Mouse (Mus musculus) granulocyte monocyte progenitor cell, adult 5-6 weeks (primary cell): Measurements from ENCODE around the gene Spred2. TPM values are rescaled to one million over a fixed set of nuclear protein-coding genes. Genes with fewer than 3 reads are reported as not detected.

Experiments
- ATAC-seq: replicated peaks from 2 replicates; pipeline ENCODE4 v1.8.0; 2016; ENCODE audit warnings: mild to moderate bottlenecking, moderate TSS enrichment, inconsistent platforms; ENCODE audit not compliant: poor library complexity, severe bottlenecking
- total RNA-seq, 2 experiments: library from RNA; stranded (forward) in 1 of 2; stranded (reverse) in 1 of 2; fragments of 200-712, 200-1000 nt in 1 of 2; fragments of >200 nt in 1 of 2; fragmentation: Nextera tagmentation in 1 of 2; gene quantifications; 2 replicates each; pipeline ENCODE4 v1.2.3; 2014 to 2017

The Spred2 gene
- total RNA-seq, 2 experiments from 2014 or later: 6.8 to 19.4 TPM

DNA sequence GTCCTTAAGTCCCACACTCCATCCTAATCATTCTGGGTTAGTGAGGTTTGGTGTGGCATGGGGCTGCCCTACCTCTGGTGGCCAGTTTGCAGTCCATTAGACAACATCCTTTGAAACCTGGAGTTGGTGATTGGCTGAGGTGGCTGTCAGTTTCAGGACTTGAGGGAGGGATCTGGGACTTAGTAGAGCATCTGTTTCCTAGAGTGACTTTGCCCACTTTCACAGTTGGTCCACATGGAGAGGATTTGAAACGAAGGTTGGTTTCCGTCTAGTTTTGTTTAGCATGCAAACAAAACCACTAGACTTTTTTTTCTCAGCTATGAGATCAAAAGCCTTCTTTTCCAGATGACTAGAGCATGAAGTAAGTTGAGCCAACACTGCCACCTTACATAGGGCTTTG is 53.5 kb downstream of the Spred2 start:
- ATAC-seq: no peak

DNA sequence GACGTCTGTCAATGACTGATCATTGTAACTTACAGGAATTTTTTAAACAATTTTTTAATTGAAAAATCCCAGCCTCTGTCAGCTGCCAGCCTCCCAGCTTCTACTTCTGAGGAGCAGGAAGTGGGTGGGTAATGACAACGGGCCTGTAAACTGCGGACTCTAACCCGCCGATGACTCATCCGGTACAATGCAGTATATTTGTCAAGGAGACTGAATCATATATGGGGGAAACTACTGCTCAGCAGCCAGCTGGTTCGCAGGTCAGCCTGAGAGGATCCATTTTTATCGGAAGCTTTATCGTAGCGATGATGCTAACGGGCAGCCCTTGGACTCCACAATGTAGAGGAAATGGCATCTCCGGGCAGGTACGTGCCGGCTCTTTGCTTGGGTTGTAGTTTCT is 55.2 kb downstream of the Spred2 start:
- peak; percentile 92 for ATAC-seq

DNA sequence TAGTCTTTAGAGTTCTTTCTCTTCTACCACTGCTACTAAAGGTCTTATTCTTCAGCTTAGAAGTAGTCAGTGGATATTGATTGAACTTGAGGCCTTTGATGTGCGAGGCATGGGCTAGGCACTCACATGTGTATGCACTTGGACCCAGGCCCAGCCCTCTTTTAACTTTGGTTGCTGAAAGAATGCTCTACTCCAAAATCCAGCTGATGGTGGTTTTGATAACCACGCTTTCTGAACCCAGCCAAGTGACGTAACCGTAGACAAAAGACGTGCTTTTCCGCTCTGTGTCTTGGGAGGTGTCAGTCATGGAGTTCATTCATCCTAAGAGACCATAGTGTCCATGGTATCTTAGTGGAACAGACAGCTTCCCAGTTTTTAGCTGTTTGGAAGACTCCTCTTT is 57.9 kb downstream of the Spred2 start:
- no peak for ATAC-seq

DNA sequence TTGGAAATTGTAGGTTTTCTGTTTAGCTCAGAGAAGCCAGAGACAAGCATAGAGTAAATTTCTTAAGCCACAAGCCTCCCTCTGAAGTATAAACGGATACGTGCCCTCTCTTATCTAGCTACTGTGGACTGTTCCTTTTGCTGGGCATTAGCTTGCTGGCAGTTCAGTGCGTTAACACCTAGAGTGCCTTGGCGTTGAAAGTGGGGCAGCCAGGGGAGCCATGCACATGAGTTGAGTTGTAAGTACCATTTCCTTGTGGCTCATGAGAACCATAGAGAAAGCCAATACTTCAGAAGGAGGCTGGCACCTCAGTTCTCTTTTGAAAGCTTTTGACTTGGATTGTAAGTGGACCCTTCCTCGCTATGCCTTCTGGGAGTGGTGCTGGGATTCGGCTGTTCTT is 58.6 kb downstream of the Spred2 start:
- no peak for ATAC-seq

DNA sequence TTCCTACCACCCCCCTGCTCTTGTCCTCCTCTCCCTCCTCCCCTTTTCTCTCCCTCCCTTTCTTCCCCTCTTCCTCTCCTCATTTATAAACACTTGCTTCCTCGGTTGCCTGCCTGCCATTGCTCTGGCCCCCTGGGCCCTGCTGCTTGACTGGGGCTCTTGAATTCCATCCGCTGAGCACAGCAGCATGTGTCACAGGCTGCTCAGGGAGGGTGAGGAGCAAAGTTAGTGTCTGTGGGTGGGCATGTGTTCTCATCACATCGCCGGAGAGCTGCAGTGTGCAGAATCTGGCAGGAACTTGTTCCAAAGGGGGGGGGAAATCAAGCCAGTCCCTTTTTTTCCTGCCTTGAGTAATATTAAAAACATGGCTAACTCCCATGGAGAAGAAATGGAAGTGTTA is 59.1 kb downstream of the Spred2 start:
- no peak for ATAC-seq

DNA sequence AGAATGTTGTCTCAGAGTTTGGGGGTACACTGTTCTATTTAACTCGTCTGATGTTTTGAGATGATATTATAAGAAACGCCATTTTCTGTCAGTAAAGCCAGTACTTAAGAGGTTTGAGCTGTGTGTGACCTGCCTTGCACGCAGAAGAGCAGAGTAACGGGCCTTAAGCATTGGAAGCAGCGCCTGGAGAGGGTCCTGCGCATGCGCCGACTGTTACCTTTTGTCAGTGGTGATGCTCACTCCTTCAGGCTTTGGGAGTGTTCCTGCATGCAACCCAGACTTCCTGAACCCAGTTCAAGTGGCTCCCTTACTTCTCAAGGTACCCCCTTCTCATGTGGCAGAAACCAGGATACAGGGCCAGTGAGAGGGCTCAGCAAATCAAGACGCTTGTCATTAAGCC is 59.9 kb downstream of the Spred2 start:
- no peak for ATAC-seq

DNA sequence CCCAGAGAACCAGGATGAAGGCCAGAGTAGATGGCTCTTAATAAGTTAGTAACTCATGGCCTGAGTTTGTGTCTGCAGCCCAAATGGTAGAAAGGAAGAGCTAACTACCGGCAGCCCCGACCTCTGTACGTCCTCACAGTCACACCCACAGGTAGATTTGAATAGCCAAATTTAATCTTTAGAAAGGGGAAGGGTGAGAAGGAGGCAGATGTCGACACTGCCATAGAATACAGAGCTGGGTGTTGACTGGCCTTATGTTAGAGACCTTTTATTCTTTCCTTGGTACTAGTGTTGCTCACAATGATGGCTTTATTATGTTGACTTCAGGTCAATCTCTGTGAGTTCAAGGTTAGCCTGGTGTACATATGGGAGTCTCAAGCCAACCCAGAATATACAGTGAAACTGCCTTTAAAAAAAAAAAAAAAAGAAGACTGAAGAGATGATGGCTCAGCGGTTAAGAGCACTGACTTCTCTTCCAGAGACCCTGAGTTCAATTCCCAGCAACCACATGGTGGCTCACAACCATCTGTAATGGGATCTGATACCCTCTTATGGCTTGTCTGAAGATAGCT is 61.2 kb downstream of the Spred2 start:
- ATAC-seq: 0 out of 2 replicates have a peak, but pooled peaks have one; percentile 2

DNA sequence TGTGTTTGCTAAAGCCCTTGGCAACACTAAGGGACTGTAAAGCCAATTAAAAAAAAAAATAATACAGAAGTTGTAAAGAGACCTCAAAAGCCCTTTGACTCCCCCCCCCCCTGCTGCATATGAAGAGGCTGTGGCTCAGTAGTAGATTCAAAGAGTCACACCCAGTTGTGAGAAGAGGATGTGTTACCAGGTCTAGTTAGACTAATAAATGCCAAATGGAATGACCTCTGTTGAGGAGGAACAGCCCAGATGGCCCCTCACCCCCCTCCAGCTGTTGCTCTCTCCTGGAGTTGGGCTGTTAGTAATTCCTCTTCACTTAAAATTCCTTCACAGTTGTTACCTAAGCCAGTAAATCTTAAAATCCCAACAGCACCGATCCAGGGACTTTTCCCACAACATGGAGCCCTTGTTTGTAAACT is 62.3 kb downstream of the Spred2 start:
- peak; percentile 22; the same call in 1 of the 2 replicates for ATAC-seq

DNA sequence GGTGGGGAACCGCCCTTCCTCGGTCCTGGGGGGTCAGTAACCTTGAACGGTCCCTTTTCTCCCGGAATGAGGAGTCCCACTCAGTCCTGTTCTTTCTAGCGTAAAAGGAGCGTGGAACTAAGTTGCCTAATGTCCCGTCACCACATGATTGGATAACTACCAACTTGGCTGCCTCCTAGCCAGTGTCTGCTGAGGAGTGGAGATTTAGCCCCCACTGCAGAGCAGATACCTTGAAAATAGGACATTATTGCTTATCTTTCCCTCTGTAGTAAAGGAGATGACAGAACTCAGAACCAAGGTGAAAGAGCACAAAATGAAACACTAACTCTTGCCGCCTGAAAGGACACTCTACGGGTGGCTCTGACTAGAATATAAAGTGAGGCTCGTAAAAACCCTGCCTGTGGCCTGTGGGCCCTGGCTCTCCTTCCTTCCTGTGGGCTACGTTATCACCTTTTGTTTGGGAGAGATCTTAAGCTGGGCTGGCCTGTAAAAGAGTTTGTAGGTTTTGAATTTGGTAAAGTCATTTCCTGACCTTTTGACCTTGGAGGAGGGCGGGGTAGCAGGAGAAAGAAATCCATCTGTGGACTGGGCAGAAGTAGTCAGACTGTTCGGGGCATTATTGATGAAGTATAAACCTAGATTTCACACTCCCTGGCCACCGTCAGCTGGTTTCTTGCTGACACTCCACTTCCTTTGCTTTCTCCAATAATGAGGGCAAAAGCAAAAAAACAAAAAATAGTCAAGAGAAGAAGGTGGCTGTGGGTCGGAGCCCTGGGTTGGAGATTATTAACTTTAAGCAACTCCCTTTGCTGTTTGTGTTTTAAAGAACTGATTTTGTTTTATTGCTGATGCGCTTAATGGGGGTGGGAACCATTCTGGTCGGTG is 62.9 kb downstream of the Spred2 start:
- ATAC-seq: peak; percentile 51

DNA sequence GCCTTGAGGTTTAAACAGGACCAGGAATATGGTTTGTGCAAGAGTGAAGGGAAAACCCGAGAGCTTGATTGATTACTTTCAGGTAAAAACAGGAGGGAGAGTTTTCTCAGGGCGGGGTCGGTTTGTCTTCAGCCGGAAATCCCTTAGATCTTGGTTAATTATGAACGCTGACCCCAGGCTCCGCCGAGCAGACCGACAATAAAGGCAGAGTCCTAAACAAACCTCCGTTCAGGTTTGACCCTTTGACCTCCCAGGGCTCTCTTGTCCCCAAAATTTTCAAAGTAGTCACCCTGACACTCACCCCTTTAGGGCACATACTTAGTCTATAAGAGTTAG is 63.5 kb downstream of the Spred2 start:
- ATAC-seq: no peak

DNA sequence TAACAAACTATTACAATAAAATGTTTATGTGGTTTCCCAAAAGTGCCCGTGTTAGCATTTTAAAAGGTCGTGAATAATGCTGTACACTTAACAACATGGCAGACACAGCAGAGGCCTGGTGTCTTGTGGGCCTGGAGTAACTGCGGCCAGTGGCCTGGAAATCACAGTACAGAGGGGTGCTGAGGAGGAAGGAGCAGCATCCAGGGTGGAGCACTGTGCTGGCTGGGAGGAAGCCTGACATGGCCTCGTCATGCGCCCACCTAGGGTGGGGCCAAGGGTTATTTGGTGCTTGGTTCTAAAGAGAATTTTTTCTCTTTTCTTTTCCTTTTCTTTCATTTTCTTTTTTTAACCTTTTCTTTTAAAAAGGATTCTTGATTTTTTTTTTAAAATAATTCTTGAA is 64.0 kb downstream of the Spred2 start:
- ATAC-seq: no peak

DNA sequence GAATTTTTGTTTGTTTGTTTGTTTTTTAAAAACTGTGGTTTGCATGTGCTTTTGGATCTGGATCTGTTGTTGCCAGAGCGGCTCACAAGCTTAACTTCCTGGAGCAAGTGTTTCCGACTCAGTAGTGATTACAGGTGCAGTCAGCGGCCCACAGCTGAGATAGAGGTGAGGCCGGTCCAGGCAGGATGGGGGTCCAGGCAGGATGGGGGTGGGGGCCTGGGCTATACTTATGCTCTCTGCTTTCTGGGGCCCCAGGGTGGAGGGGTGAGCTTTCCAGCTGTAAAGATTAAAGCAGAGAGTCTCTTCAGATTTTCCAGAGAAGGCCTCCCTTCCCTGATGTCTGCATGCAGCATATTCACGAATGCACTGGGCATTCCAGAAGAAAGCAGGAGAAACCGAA is 64.5 kb downstream of the Spred2 start:
- no peak for ATAC-seq

DNA sequence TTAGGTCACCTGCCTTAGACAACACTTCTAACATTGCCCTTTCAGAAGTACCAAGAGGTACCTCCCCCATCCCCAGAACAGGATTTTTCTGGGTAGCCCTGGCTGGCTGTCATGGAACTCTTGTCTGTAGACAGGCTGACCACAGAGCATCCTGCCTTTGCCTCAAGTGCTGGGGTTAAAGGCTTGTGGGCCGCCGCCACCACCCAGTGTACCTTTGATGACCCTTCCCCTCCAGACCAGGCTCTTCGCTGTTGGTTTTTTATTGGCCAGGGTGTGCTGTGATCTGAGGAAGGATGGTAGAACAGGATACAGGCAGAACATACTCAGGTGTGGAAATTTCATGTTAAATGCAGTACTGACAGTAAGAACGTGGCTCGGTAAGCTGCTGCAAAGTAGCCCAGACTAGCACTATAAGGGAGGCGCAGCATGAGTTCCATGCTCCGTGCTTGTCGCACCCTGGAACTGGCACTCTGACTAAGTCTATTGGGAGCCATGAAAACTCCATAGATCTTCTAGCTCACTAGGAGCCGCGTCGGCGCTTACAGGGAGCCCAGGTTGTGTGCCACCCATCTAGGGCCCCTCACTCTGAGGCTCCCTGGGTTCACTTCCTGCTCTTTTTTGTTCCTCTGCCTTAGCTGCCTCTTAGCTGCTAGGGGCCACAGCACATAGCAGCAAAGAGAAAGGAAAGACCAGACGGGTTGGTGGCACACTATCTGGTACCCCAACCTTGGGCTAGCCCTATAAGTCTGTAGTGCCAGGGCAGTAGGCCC is 65.2 kb downstream of the Spred2 start:
- ATAC-seq: no peak

DNA sequence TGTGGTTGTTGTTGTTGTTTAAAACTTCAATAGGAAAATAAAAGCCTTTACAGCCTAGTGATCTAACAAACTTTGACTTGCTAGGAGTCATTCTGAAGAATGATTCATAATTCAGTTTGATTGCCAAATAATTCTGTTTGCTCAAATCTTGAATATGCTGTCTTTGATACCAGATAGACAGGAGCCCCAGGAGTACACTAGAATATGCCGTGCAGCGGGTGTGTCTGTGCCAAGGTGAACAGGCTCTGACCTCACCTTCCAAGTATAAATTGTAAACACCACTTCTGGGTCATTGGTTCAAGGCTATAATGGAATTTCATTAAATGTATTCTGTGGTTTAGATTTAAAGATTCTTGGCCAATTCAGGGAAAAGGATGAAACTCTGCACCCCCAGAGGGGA is 66.6 kb downstream of the Spred2 start:
- ATAC-seq: no peak

DNA sequence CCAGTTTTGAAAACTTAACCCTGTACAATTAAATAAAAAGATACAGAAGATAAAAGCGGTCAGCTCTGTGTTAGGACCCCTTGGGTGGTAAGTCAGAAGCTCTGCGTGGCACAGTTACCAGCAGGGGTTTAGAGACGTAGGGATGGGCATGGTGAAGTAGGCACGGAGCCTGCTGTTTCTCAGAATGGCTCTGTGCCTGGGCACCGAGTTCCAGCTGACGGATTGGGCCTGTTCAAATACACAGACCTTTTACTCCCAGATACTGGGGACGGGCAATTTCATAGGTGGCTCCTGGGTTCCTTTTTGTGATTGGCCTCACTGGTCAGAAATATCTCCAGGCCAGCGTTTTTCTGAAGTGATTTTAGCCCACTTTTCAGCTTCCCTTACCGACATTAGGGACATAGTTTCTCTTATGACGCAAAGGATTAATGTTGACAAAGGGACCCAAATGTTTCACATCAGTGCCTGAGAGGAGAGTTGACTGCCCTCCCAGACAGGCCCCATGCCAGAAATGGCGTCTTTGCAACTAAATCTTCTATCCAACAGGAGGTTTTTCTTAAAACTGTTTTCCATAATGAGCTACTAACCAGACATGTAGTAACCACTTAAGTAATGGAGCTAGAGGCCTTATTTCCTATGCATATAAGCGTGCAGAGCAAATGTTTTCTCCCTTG is 67.3 kb downstream of the Spred2 start:
- ATAC-seq: no peak

DNA sequence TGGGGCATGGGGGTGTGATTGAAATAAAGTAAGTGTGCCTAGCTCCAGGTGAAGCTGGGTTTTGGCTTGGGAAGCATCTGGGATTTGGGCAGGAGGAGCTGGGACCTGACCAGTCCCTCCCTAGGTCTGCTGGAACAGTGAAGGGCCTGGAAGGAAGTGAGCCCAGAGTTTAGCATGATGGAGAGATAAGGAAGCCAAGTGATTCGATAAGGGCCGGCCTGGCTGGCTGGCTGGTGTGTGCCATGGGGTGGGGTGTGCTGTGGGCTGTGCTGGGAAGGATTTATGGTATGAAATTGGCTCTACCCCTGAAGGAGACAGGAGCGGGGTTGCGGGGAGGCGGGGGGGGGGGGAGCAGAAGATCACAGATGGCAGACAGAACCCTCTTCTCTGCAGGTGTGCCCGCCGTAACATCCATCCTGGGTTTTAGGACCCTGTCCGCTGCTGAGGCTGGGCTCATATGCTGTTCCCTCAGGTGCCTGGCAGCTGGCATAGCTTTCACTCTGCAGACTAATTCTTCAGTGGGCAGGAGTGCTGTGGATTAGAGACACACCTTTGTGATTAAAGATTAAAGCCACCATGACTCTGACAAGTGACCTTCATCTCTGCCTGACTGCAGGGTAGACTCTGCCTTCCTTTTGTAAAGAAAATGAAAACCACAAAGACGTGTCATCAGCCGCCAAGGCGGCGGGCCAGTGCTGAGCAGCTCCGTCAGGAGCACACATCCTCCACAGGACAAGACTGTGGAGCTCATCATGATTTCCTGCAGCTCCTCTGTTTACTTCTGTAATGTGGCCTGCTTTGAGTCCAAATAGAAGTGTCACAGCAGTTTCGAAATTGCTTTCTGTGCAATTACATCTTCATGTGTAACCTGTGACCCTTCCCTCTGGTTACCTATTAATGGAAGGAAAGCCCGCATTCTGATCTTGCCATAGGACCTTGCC is 68.4 kb downstream of the Spred2 start:
- peak; percentile 71 for ATAC-seq

DNA sequence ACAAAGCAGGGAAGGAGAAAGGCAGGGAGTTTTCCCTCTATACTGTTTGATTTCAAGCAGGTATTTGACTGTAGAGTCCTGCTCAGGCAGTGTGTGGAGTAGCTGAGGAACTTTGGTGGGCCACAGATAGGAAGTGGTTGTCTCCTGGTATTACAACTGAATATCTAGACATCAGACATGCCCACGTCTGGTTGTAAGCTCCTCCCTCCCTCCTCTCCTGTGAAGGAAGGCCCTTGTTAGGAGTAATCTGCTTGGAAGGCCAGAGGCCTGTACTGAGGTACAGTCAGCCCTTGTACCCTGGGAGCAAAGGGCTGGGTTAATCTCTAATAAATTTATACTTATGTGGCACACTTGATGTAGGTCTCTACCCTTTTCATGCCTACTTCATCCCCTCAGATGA is 69.6 kb downstream of the Spred2 start:
- ATAC-seq: peak; percentile 55

DNA sequence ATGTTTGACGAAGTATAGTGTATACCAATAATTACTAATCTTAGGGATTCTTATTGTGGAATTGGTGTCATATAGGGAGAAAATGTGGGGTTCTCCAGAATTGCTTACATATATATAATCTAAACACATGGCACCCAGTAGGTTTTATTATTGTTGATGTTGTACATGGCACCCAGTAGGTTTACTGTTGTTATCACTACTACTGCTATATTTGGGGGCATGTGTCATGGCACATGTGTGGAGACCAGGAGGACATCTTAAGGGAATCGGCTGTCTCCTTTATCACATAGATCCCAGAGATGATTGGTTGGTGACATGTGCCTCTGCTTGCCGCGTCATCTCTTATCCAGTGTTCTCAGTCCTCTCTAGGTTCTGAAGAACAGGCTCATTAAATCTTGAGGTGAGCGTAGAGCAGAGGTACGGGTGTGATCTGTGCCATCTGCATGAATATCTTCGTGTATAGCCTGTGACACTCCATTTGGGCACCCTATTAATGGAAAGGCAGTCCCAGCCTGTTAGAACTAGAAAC is 70.2 kb downstream of the Spred2 start:
- no peak for ATAC-seq

DNA sequence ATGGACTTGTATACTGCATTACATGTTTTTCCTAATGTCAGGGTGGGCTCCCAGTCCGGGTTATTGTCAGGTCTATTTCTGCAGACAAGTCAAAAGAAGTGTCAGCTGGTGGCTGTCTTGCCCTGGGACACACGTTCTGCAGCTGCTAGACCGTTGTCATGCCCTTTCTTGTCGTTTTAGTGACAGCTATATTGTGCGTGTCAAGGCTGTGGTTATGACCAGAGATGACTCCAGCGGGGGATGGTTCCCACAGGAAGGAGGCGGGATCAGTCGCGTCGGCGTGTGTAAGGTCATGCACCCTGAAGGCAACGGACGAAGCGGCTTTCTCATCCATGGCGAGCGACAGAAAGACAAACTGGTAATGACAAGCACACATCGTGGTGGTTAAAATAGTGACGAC is 73.8 kb downstream of the Spred2 start:
- peak; percentile 76 for ATAC-seq
